Mouse (Mus musculus): Measurements from ENCODE around the gene Olfr727. TPM values are rescaled to one million over a fixed set of nuclear protein-coding genes. Genes with fewer than 3 reads are reported as not detected.

Gene Olfr727
- not detected in 2 replicates for polyA plus RNA-seq (2015; fragmentation: Nextera tagmentation; extraction: Ambion mirVana)

DNA sequence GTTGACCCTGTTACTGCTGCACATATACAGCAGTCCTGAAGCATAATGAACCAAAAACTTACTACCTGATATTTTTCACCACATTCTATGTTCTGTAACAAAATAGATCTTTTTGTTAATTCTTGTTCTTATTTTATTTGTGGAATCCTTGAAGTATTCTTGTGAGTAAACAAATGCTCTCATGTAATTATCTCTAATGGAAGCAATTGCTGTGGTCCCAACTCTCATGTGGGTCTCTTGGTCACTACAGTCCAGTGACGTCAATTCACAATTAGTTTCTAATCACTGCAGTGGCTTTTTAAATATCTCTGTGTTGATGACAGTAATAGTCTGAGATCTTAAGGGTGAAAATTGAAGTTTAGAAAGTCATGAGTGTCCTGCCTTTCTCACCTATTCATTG lies at the start of gene Olfr727:
Gene Olfr727 (plus strand): TSS at position 301 of the 400 bp plus-strand sequence.

GRCm38 (mm10) chr14:50090853-50091252 lies 32.1 kb upstream of the Olfr727 start, which contains the start of gene Olfr726:
Olfr726 (minus strand) TSS chr14:50090953.

DNA sequence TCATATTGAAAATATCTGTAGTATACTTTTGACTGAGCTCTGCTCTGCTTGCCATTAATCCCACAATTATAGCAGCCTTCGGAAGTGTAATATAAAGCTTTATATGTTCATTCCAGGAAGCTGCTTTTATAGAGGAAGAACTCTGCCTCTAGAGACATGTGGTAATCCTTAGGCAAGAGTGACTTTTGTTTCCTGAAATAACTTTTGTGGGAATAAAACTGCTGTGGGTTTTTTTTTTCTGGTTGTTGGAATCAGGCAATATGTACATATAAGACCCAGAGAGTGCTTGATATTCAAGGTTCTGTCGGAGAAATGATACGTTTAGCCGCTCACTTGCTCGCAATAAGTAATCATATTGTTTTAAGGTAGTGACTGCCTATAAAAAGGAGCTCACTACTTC lies 19.6 kb downstream of the Olfr727 start, which contains the start of gene Olfr728:
Gene Olfr728 (minus strand): TSS at position 101 of the 400 bp plus-strand sequence.

GRCm38 (mm10) chr14:50152810-50153209 lies 29.8 kb downstream of the Olfr727 start, which contains the start of gene Olfr729:
Olfr729 (minus strand) TSS chr14:50152910.

Other genes starting within 250 kb of the Olfr727 start
- gene Olfr722, start 221.2 kb upstream of the Olfr727 start, polyA plus RNA-seq (2015; fragmentation: Nextera tagmentation; extraction: Ambion mirVana): not detected in 2 replicates
- gene Olfr723, start 191.4 kb upstream of the Olfr727 start, polyA plus RNA-seq (2015; fragmentation: Nextera tagmentation; extraction: Ambion mirVana): not detected in 2 replicates
- gene Olfr724, start 159.9 kb upstream of the Olfr727 start, polyA plus RNA-seq (2015; fragmentation: Nextera tagmentation; extraction: Ambion mirVana): not detected in 2 replicates
- not detected in 2 replicates for gene Olfr725, start 82.8 kb upstream of the Olfr727 start, polyA plus RNA-seq (2015; fragmentation: Nextera tagmentation; extraction: Ambion mirVana)
- gene Olfr726, start 32.2 kb upstream of the Olfr727 start, polyA plus RNA-seq (2015; fragmentation: Nextera tagmentation; extraction: Ambion mirVana): not detected in 2 replicates
- not detected in 2 replicates for gene Olfr728, start 19.5 kb downstream of the Olfr727 start, polyA plus RNA-seq (2015; fragmentation: Nextera tagmentation; extraction: Ambion mirVana)
- gene Olfr729, start 29.7 kb downstream of the Olfr727 start, polyA plus RNA-seq (2015; fragmentation: Nextera tagmentation; extraction: Ambion mirVana): not detected in 2 replicates
- gene Olfr730, start 65.0 kb downstream of the Olfr727 start, polyA plus RNA-seq (2015; fragmentation: Nextera tagmentation; extraction: Ambion mirVana): not detected in 2 replicates
- not detected in 2 replicates for gene Olfr731, start 118.7 kb downstream of the Olfr727 start, polyA plus RNA-seq (2015; fragmentation: Nextera tagmentation; extraction: Ambion mirVana)
- gene Olfr732, start 161.0 kb downstream of the Olfr727 start, polyA plus RNA-seq (2015; fragmentation: Nextera tagmentation; extraction: Ambion mirVana): not detected in 2 replicates
- not detected in 2 replicates for gene Olfr733, start 178.3 kb downstream of the Olfr727 start, polyA plus RNA-seq (2015; fragmentation: Nextera tagmentation; extraction: Ambion mirVana)
- not detected in 2 replicates for gene Olfr734, start 203.6 kb downstream of the Olfr727 start, polyA plus RNA-seq (2015; fragmentation: Nextera tagmentation; extraction: Ambion mirVana)
- gene Olfr735, start 225.7 kb downstream of the Olfr727 start, polyA plus RNA-seq (2015; fragmentation: Nextera tagmentation; extraction: Ambion mirVana): not detected in 2 replicates
- not detected in 2 replicates for gene Tlr11, start 234.7 kb downstream of the Olfr727 start, polyA plus RNA-seq (2015; fragmentation: Nextera tagmentation; extraction: Ambion mirVana)